Mouse (Mus musculus) leukemia stem cell, adult 10-12 weeks (primary cell): ENCODE measurements around the gene Habp2. TPM values are rescaled to one million over a fixed set of nuclear protein-coding genes. Genes with fewer than 3 reads are reported as not detected.

Experiments
- polyA plus RNA-seq: library from polyadenylated mRNA; stranded (reverse); fragments of >175 nt; gene quantifications from 2 replicates; pipeline ENCODE4 v1.2.3, GENCODE M21; 2012; ENCODE audit warnings: low replicate concordance

The Habp2 gene
- not detected in 2 replicates for polyA plus RNA-seq

GRCm38 (mm10) chr19:56286866-56287265 is at the start of gene Habp2:
Gene Habp2, plus strand, starts transcription at chr19:56287137.

Other genes starting within 250 kb of the Habp2 start
- gene Nrap, start 102.9 kb downstream of the Habp2 start, polyA plus RNA-seq = 0.03 and 0.09 TPM in 2 replicates
- gene Casp7, start 110.0 kb downstream of the Habp2 start, polyA plus RNA-seq = 3.8 and 6.3 TPM in 2 replicates
- not detected in 2 replicates for gene Plekhs1, start 174.5 kb downstream of the Habp2 start, polyA plus RNA-seq